Mouse (Mus musculus): Measurements from ENCODE around the gene Zfp985. TPM values are rescaled to one million over a fixed set of nuclear protein-coding genes. Genes with fewer than 3 reads are reported as not detected.
"Not testable (repeated sequence)": the region's sequence is repeated elsewhere in the genome, so short reads cannot be mapped to it uniquely, and the experiment has no call there.

Gene Zfp985
- 45.4 and 52.0 TPM in 2 replicates for total RNA-seq (2012; rRNA removed)

- in situ Hi-C loops (cut with MboI; ENCODE audit: low sequenced_read_pairs in 2 of 2, unreplicated experiment in 2 of 2); H3K4me1 ChIP-seq (ENCODE audit: control insufficient read depth in 2 of 2, insufficient read depth in 2 of 2, low read length in 2 of 2, poor library complexity in 1 of 2); H3K36me3 ChIP-seq (ENCODE audit: control insufficient read depth, insufficient read depth, low read length, poor library complexity, severe bottlenecking); H3K9me3 ChIP-seq (ENCODE audit: control insufficient read depth, insufficient read depth, low read depth, low read length); DNase-seq (ENCODE audit: low read depth, low spot score): not testable (repeated sequence)
- Histone ChIP-seq H3K27ac (ENCODE audit: insufficient read depth, low read depth, low read length, poor library complexity, severe bottlenecking) (peak within 1 kb of the TSS; percentile 75), H3K4me3 (ENCODE audit: insufficient read depth in 1 of 2, low read depth in 1 of 2, low read length in 2 of 2, poor library complexity in 1 of 2, severe bottlenecking in 1 of 2) (peak within 1 kb of the TSS; percentile 72 to 82), H3K9ac (ENCODE audit: insufficient read depth, low read depth, low read length, poor library complexity, severe bottlenecking) (peak within 1 kb of the TSS; percentile 90)
Measured at GRCm38 (mm10) chr4:147553071-147553470, at the start of gene Zfp985. Gene Zfp985, plus strand, starts transcription at chr4:147553277.

- Histone ChIP-seq H3K9me3 (ENCODE audit: control insufficient read depth, insufficient read depth, low read depth, low read length) (peaks cover 15% of the 10 kb centered on the region), H3K9ac (ENCODE audit: insufficient read depth, low read depth, low read length, poor library complexity, severe bottlenecking) (no peak overlapping the region), H3K36me3 (ENCODE audit: control insufficient read depth, insufficient read depth, low read length, poor library complexity, severe bottlenecking) (no peaks in the 10 kb centered on the region; the same call in 1 of the 2 replicates), H3K27ac (ENCODE audit: insufficient read depth, low read depth, low read length, poor library complexity, severe bottlenecking) (no peak overlapping the region), H3K4me3 (ENCODE audit: insufficient read depth in 1 of 2, low read depth in 1 of 2, low read length in 2 of 2, poor library complexity in 1 of 2, severe bottlenecking in 1 of 2) (no peak overlapping the region), H3K4me1 (ENCODE audit: control insufficient read depth in 2 of 2, insufficient read depth in 2 of 2, low read length in 2 of 2, poor library complexity in 1 of 2) (no peaks in the 10 kb centered on the region)
- TF ChIP-seq ZNF384 (IDR thresholded peaks at IDR 0.05; ENCODE audit: low read depth, low read length) (no peak), ZC3H11A (IDR thresholded peaks at IDR 0.05; ENCODE audit: borderline replicate concordance, low read depth, low read length) (no peak), HCFC1 (IDR thresholded peaks at IDR 0.05; ENCODE audit: borderline replicate concordance, insufficient read depth, low read length) (no peak), CHD2 (IDR thresholded peaks at IDR 0.05; ENCODE audit: low read depth, low read length) (no peak), MAFK (IDR thresholded peaks at IDR 0.05; ENCODE audit: insufficient read depth, low read depth, low read length) (no peak)
- in situ Hi-C loops (cut with MboI; ENCODE audit: low sequenced_read_pairs in 2 of 2, unreplicated experiment in 2 of 2) = no loop called here
- DNase-seq (ENCODE audit: low read depth, low spot score) = no peak
Measured at GRCm38 (mm10) chr4:147509174-147509573, 43.9 kb upstream of the Zfp985 start.

- Histone ChIP-seq H3K9me3 (ENCODE audit: control insufficient read depth, insufficient read depth, low read depth, low read length) (0 out of 2 replicates have a peak, but pooled peaks cover 5% of the 10 kb centered on the region), H3K27ac (ENCODE audit: insufficient read depth, low read depth, low read length, poor library complexity, severe bottlenecking) (no peak overlapping the region), H3K4me3 (ENCODE audit: insufficient read depth in 1 of 2, low read depth in 1 of 2, low read length in 2 of 2, poor library complexity in 1 of 2, severe bottlenecking in 1 of 2) (no peak overlapping the region), H3K36me3 (ENCODE audit: control insufficient read depth, insufficient read depth, low read length, poor library complexity, severe bottlenecking) (no peaks in the 10 kb centered on the region; the same call in 1 of the 2 replicates), H3K4me1 (ENCODE audit: control insufficient read depth in 2 of 2, insufficient read depth in 2 of 2, low read length in 2 of 2, poor library complexity in 1 of 2) (no peaks in the 10 kb centered on the region), H3K9ac (ENCODE audit: insufficient read depth, low read depth, low read length, poor library complexity, severe bottlenecking) (no peak overlapping the region)
- no peak for DNase-seq (ENCODE audit: low read depth, low spot score)
- TF ChIP-seq ZC3H11A (IDR thresholded peaks at IDR 0.05; ENCODE audit: borderline replicate concordance, low read depth, low read length) (no peak), HCFC1 (IDR thresholded peaks at IDR 0.05; ENCODE audit: borderline replicate concordance, insufficient read depth, low read length) (no peak), ZNF384 (IDR thresholded peaks at IDR 0.05; ENCODE audit: low read depth, low read length) (no peak), MAFK (IDR thresholded peaks at IDR 0.05; ENCODE audit: insufficient read depth, low read depth, low read length) (no peak), CHD2 (IDR thresholded peaks at IDR 0.05; ENCODE audit: low read depth, low read length) (no peak)
- in situ Hi-C loops (cut with MboI; ENCODE audit: low sequenced_read_pairs in 2 of 2, unreplicated experiment in 2 of 2) = loop anchor here (5.0 kb wide), 1 partner anchor 1962 kb away; no protein-coding TSS in a partner anchor
Measured at GRCm38 (mm10) chr4:147518981-147519380, 34.1 kb upstream of the Zfp985 start.

- H3K9ac ChIP-seq (ENCODE audit: insufficient read depth, low read depth, low read length, poor library complexity, severe bottlenecking) = no peak overlapping the region
- no peaks in the 10 kb centered on the region; the same call in 1 of the 2 replicates for H3K36me3 ChIP-seq (ENCODE audit: control insufficient read depth, insufficient read depth, low read length, poor library complexity, severe bottlenecking)
- no peak overlapping the region for H3K4me3 ChIP-seq (ENCODE audit: insufficient read depth in 1 of 2, low read depth in 1 of 2, low read length in 2 of 2, poor library complexity in 1 of 2, severe bottlenecking in 1 of 2)
- no peak overlapping the region for H3K27ac ChIP-seq (ENCODE audit: insufficient read depth, low read depth, low read length, poor library complexity, severe bottlenecking)
- TF ChIP-seq ZC3H11A (IDR thresholded peaks at IDR 0.05; ENCODE audit: borderline replicate concordance, low read depth, low read length) (no peak), CHD2 (IDR thresholded peaks at IDR 0.05; ENCODE audit: low read depth, low read length) (no peak), MAFK (IDR thresholded peaks at IDR 0.05; ENCODE audit: insufficient read depth, low read depth, low read length) (no peak)
- no peaks in the 10 kb centered on the region for H3K4me1 ChIP-seq (ENCODE audit: control insufficient read depth in 2 of 2, insufficient read depth in 2 of 2, low read length in 2 of 2, poor library complexity in 1 of 2)
- no peak for DNase-seq (ENCODE audit: low read depth, low spot score)
- in situ Hi-C loops (cut with MboI; ENCODE audit: low sequenced_read_pairs in 2 of 2, unreplicated experiment in 2 of 2) = loop anchor here (10.0 kb wide), 1 partner anchor 275 kb away; no protein-coding TSS in a partner anchor
- 0 out of 2 replicates have a peak, but pooled peaks cover 5% of the 10 kb centered on the region for H3K9me3 ChIP-seq (ENCODE audit: control insufficient read depth, insufficient read depth, low read depth, low read length)
Measured at GRCm38 (mm10) chr4:147520100-147520499, 33.0 kb upstream of the Zfp985 start.

GRCm38 (mm10) chr4:147525125-147525524, 28.0 kb upstream of the Zfp985 start:
- Histone ChIP-seq H3K4me1 (ENCODE audit: control insufficient read depth in 2 of 2, insufficient read depth in 2 of 2, low read length in 2 of 2, poor library complexity in 1 of 2) (no peaks in the 10 kb centered on the region), H3K27ac (ENCODE audit: insufficient read depth, low read depth, low read length, poor library complexity, severe bottlenecking) (no peak overlapping the region), H3K36me3 (ENCODE audit: control insufficient read depth, insufficient read depth, low read length, poor library complexity, severe bottlenecking) (no peaks in the 10 kb centered on the region), H3K9ac (ENCODE audit: insufficient read depth, low read depth, low read length, poor library complexity, severe bottlenecking) (no peak overlapping the region), H3K9me3 (ENCODE audit: control insufficient read depth, insufficient read depth, low read depth, low read length) (peaks cover 9% of the 10 kb centered on the region), H3K4me3 (ENCODE audit: insufficient read depth in 1 of 2, low read depth in 1 of 2, low read length in 2 of 2, poor library complexity in 1 of 2, severe bottlenecking in 1 of 2) (no peak overlapping the region)
- in situ Hi-C loops (cut with MboI; ENCODE audit: low sequenced_read_pairs in 2 of 2, unreplicated experiment in 2 of 2) = loop anchor here (10.0 kb wide), 1 partner anchor 270 kb away; no protein-coding TSS in a partner anchor
- no peak for TF ChIP-seq CHD2 (IDR thresholded peaks at IDR 0.05; ENCODE audit: low read depth, low read length)
- no peak for TF ChIP-seq ZNF384 (IDR thresholded peaks at IDR 0.05; ENCODE audit: low read depth, low read length)
- TF ChIP-seq ZC3H11A (IDR thresholded peaks at IDR 0.05; ENCODE audit: borderline replicate concordance, low read depth, low read length) = no peak
- TF ChIP-seq MAFK (IDR thresholded peaks at IDR 0.05; ENCODE audit: insufficient read depth, low read depth, low read length) = no peak
- TF ChIP-seq HCFC1 (IDR thresholded peaks at IDR 0.05; ENCODE audit: borderline replicate concordance, insufficient read depth, low read length) = no peak
- DNase-seq (ENCODE audit: low read depth, low spot score) = no peak

Measured in ES-E14 (cell line).